Mouse (Mus musculus) lung, embryonic 15.5 days (tissue): ENCODE data around the gene Timp3. TPM values are rescaled to one million over a fixed set of nuclear protein-coding genes. Genes with fewer than 3 reads are reported as not detected.

Experiments used
- ATAC-seq: fragments of 200-750 bp; cut with Nextera tagmentation; 2 replicates; pipeline ENCODE4 v1.8.0; 2017; ENCODE audit warnings: moderate number of reproducible peaks, borderline replicate concordance; ENCODE audit not compliant: low FRiP score, low TSS enrichment; ENCODE audit errors: extremely low read depth
- H3K27ac ChIP-seq: fragments of 300-500 bp; sonication (generic); 2 replicates; pipeline ENCODE4 v1.5.1; 2015; ENCODE audit warnings: moderate library complexity, mild to moderate bottlenecking, inconsistent platforms
- H3K27me3 ChIP-seq: fragments of 300-500 bp; sonication (generic); 2 replicates; pipeline ENCODE4 v1.6.1; 2015; ENCODE audit warnings: inconsistent platforms
- H3K36me3 ChIP-seq: fragments of 300-500 bp; sonication (generic); 2 replicates; pipeline ENCODE4 v1.6.1; 2015; ENCODE audit warnings: inconsistent platforms
- H3K4me1 ChIP-seq: fragments of 300-500 bp; sonication (generic); 2 replicates; pipeline ENCODE4 v1.6.1; 2015; ENCODE audit warnings: inconsistent platforms
- H3K4me2 ChIP-seq: fragments of 300-500 bp; sonication (generic); 2 replicates; pipeline ENCODE4 v1.6.1; 2015; ENCODE audit warnings: inconsistent platforms, mild to moderate bottlenecking, moderate library complexity
- H3K4me3 ChIP-seq: fragments of 300-500 bp; sonication (generic); 2 replicates; pipeline ENCODE4 v1.5.1; 2015; ENCODE audit warnings: mild to moderate bottlenecking, inconsistent platforms
- H3K9ac ChIP-seq: fragments of 300-500 bp; sonication (generic); 2 replicates; pipeline ENCODE4 v1.6.1; 2015; ENCODE audit warnings: inconsistent platforms
- H3K9me3 ChIP-seq: fragments of 300-500 bp; sonication (generic); 2 replicates; pipeline ENCODE4 v1.6.1; 2016; ENCODE audit warnings: inconsistent platforms
- WGBS: fragments of 180-500 bp; shearing (Covaris S2); methylation state at CpG from one replicate; pipeline ENCODE4 v1.1.7; 2015; 5-methylcytosine and 5-hydroxymethylcytosine counted together
- polyA plus RNA-seq: library from polyadenylated mRNA; unstranded; fragments of >200 nt; fragmentation: Nextera tagmentation; extraction: Ambion mirVana; gene quantifications from 2 replicates; pipeline ENCODE4 v1.2.1, GENCODE M21; 2015

Gene Timp3
- polyA plus RNA-seq, 1 experiment from 2014 or later, result 64.4 TPM

GRCm38 (mm10) chr10:86398347-86398720 lies 98.2 kb downstream of the Timp3 start:
- Histone ChIP-seq H3K27me3 (no peaks in the 10 kb centered on the region), H3K27ac (no peak overlapping the region), H3K36me3 (no peaks in the 10 kb centered on the region), H3K9me3 (no peaks in the 10 kb centered on the region), H3K4me1 (no peaks in the 10 kb centered on the region), H3K4me2 (no peak overlapping the region), H3K9ac (no peak overlapping the region), H3K4me3 (no peak overlapping the region)
- ATAC-seq, result no peak
- 67% methylated on average over 2 of the region's 2 CpGs for WGBS

Other genes starting within 250 kb of the Timp3 start
- 2.1 and 2.6 TPM in 2 replicates for gene Syn3, start 198.5 kb downstream of the Timp3 start, polyA plus RNA-seq